Mouse (Mus musculus) C2C12 (cell line): ENCODE results near the gene Dnase1l2.

ENCODE experiments used
- CTCF ChIP-seq: IDR thresholded peaks from one replicate; pipeline ENCODE4 v1.5.1; 2011; ENCODE audit not compliant: control insufficient read depth, insufficient read depth, insufficient read length
- FOSL1 ChIP-seq: IDR thresholded peaks from one replicate; pipeline ENCODE4 v1.8.0; 2011; ENCODE audit warnings: mild to moderate bottlenecking, low read length; ENCODE audit not compliant: poor library complexity, insufficient read depth, severe bottlenecking
- USF1 ChIP-seq: IDR thresholded peaks from one replicate; pipeline ENCODE4 v1.6.1; 2011; ENCODE audit warnings: low read depth, mild to moderate bottlenecking, control low read depth, moderate library complexity

DNA sequence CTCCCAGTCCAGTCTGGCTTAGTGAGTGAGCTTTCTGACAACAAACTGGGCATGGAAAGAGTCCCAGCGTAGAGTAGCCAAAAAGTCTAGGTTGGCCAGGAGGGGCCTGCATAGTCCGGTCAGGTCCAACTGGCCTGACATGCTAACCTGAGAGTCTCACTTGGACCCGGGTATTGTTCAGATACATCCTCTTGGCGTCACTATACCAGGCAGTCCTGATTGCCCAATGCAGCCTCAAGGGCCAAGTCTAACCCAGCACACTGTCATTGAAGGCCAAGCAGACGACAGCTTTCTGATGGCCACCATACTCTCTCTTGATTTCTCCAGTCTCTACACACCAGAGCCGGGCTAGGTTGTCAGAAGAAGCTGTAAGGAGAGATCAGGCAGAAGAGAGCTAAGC is 32.7 kb upstream of the Dnase1l2 start:
- TF ChIP-seq CTCF, result no peak
- TF ChIP-seq FOSL1, result no peak
- TF ChIP-seq USF1, result no peak
